Mouse (Mus musculus): ENCODE measurements at regions not wholly inside any gene's neighbourhood (a gene's known extent, or its start where the extent isn't known, plus 50 kb on each side); places are given as distances from the start of the nearest gene placed in this dataset.
A peak's percentile ranks its signal among the peaks of the same experiment; 100 is the strongest.

GRCm38 (mm10) chr13:38815002-38815707 lies 145.5 kb downstream of the Slc35b3 start:
- no peak overlapping the region for H3K4me3 ChIP-seq
- H3K36me3 ChIP-seq: no peaks in the 10 kb centered on the region
- no peaks in the 10 kb centered on the region for H3K9me3 ChIP-seq
- H3K4me2 ChIP-seq: no peak overlapping the region
- H3K9ac ChIP-seq: no peak overlapping the region
- ATAC-seq (ENCODE audit: low FRiP score): no peak
- peaks cover 11% of the 10 kb centered on the region; the same call in 1 of the 2 replicates for H3K4me1 ChIP-seq (replicated peaks)
- peak overlapping the region; percentile 56 for H3K27ac ChIP-seq
- WGBS: 52% methylated on average over 19 of the region's 19 CpGs
- no peaks in the 10 kb centered on the region for H3K27me3 ChIP-seq

DNA sequence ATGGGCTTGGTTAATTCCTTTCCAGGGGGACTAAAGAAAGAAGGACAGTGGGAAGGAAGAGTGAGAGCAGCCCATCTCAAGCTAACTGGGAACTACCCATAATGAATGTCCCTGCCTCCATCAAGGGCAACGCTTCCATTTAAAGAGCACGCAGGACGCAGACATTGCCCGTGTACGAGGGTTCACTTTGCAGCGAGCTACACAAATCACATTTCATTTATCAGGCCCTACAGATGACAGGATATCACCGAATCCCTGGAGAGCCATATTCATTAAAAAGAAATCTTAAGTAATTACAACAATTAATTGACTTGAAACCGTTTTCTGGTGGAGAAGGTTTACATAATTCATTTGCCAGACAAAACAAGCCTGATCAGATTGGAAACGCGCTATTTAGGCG lies 139.7 kb upstream of the Eef1e1 start:
- Histone ChIP-seq H3K27ac (peak overlapping the region; percentile 55), H3K9me3 (no peaks in the 10 kb centered on the region), H3K36me3 (no peaks in the 10 kb centered on the region), H3K27me3 (no peaks in the 10 kb centered on the region), H3K4me1 (replicated peaks) (peaks cover 12% of the 10 kb centered on the region; the same call in 1 of the 2 replicates), H3K4me3 (0 out of 2 replicates have a peak overlapping the region, but pooled peaks have one; percentile 1), H3K4me2 (peak overlapping the region; percentile 35), H3K9ac (no peak overlapping the region)
- WGBS: 52% methylated on average over 11 of the region's 11 CpGs
- peak; percentile 68; the same call in 1 of the 2 replicates for ATAC-seq (ENCODE audit: low FRiP score)

DNA sequence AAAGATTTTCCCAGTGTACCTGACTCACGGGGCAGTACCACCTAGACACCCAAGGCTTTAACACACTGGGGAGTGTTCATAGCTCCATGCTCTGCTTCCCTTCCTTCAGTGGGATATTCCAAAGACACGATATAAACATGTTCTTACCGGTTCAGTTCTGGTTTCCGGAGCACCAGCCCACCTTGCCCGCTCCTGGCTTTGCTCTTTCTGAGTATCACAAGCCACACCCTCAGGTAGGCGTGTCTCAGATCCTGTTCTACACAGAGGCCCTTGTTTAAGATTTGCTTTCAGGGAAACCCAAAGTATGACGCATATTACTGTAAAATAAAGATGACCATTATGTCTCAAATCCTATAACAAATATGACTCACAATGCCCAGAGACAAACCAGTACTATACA lies 134.6 kb upstream of the Eef1e1 start:
- no peak overlapping the region for H3K4me3 ChIP-seq
- no peak overlapping the region for H3K27ac ChIP-seq
- H3K36me3 ChIP-seq: no peaks in the 10 kb centered on the region
- H3K4me2 ChIP-seq: no peak overlapping the region
- no peak for ATAC-seq (ENCODE audit: low FRiP score)
- no peak overlapping the region for H3K9ac ChIP-seq
- H3K4me1 ChIP-seq (replicated peaks): 0 out of 2 replicates have a peak, but pooled peaks cover 4% of the 10 kb centered on the region
- no peaks in the 10 kb centered on the region for H3K9me3 ChIP-seq
- H3K27me3 ChIP-seq: no peaks in the 10 kb centered on the region
- WGBS: 46% methylated on average over 7 of the region's 7 CpGs

GRCm38 (mm10) chr13:38780630-38781010 lies 121.8 kb upstream of the Eef1e1 start:
- Histone ChIP-seq H3K36me3 (no peaks in the 10 kb centered on the region), H3K27ac (peak overlapping the region; percentile 72), H3K4me2 (no peak overlapping the region), H3K4me3 (no peak overlapping the region), H3K4me1 (replicated peaks) (peaks cover 36% of the 10 kb centered on the region), H3K9me3 (no peaks in the 10 kb centered on the region), H3K9ac (no peak overlapping the region), H3K27me3 (no peaks in the 10 kb centered on the region)
- 32% methylated on average over 6 of the region's 6 CpGs for WGBS
- no peak for ATAC-seq (ENCODE audit: low FRiP score)

DNA sequence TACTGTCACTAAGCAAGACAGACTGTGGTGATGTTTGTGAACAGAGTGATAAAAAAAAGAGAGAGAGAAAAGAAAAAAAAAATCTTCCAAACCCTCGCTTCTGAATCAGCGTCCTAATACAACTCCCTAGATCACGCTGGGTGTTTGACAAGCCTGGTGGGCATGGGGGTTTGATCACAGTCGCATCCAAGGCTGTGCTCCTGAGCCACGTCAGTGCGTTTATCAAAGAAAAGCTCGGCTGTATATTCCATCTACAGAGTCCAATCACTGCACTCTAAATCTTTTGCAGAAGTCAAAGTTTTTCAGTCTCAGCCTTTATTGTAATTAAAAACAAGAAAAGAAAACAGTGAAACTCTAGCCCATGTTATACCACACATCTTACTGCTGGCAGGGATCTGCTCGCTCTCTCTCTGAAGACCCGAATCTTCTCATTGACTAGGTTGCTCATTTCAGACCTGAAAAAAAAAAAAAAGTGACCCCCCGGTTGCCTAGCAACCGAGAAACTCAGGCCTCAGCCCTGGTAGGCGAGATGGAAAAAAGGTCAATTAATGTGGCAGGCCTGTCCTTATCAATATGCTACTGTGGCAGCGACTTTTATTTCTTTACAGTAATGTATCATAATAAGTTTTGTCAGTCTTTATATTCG lies 121.2 kb upstream of the Eef1e1 start:
- no peak overlapping the region for H3K4me3 ChIP-seq
- peak overlapping the region; percentile 72 for H3K27ac ChIP-seq
- H3K9me3 ChIP-seq: no peaks in the 10 kb centered on the region
- no peak overlapping the region for H3K4me2 ChIP-seq
- H3K9ac ChIP-seq: no peak overlapping the region
- no peaks in the 10 kb centered on the region for H3K36me3 ChIP-seq
- ATAC-seq (ENCODE audit: low FRiP score): no peak
- 28% methylated on average over 14 of the region's 14 CpGs for WGBS
- no peaks in the 10 kb centered on the region for H3K27me3 ChIP-seq
- H3K4me1 ChIP-seq (replicated peaks): peaks cover 36% of the 10 kb centered on the region

DNA sequence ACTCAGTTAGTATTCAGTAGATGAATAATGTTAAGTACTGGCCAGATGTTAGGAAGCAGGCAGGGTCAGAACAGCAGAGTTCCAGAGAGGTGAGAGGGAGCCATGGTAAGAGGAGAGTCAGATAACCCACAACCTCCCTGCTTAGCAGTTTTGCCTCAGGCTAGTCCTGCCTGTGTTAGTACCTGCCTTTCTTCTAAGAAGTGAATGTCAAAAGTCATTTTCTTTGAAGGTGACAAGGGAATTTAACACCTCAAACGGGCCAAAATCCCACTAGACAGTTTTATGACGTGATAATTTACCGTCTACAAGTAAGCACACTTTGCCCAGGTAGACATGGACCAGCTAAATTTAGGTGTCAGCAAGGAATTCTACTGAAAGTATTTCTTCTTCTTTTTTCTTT lies 117.7 kb upstream of the Eef1e1 start:
- Histone ChIP-seq H3K4me3 (no peak overlapping the region), H3K4me2 (no peak overlapping the region), H3K4me1 (replicated peaks) (peaks cover 30% of the 10 kb centered on the region), H3K9me3 (no peaks in the 10 kb centered on the region), H3K36me3 (no peaks in the 10 kb centered on the region), H3K27me3 (no peaks in the 10 kb centered on the region), H3K9ac (no peak overlapping the region), H3K27ac (no peak overlapping the region)
- WGBS: 88% methylated on average over 3 of the region's 3 CpGs
- no peak for ATAC-seq (ENCODE audit: low FRiP score)

DNA sequence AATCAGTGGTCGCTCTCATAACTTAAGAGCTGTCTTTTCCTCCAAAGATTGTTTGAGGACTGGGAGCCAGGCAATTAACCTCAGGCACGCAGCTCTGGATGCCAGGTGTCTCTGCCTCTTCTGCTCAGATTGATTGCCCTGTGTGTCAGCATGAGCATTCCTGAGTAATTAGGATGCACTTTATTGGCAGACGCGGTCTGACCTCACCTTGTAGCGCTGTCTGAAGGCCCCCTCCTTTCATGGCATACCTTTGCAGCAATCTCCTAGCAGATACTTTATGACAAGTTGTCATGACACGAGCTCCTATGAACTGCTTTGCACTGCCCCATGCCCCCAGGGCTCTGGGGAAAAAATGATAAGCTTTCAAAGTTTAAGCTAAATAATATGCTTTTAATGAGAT lies 114.1 kb upstream of the Eef1e1 start:
- no peak for ATAC-seq (ENCODE audit: low FRiP score)
- 72% methylated on average over 6 of the region's 6 CpGs for WGBS
- Histone ChIP-seq H3K36me3 (no peaks in the 10 kb centered on the region), H3K4me2 (no peak overlapping the region), H3K27ac (no peak overlapping the region), H3K9me3 (no peaks in the 10 kb centered on the region), H3K4me3 (no peak overlapping the region), H3K27me3 (no peaks in the 10 kb centered on the region), H3K9ac (no peak overlapping the region), H3K4me1 (replicated peaks) (no peaks in the 10 kb centered on the region)

- Histone ChIP-seq H3K9ac (no peak overlapping the region), H3K36me3 (no peaks in the 10 kb centered on the region), H3K27ac (no peak overlapping the region), H3K4me3 (no peak overlapping the region), H3K4me2 (no peak overlapping the region), H3K9me3 (no peaks in the 10 kb centered on the region), H3K27me3 (no peaks in the 10 kb centered on the region), H3K4me1 (replicated peaks) (no peaks in the 10 kb centered on the region)
- no peak for ATAC-seq (ENCODE audit: low FRiP score)
- 39% methylated on average over 4 of the region's 4 CpGs for WGBS
Observed at GRCm38 (mm10) chr13:38766133-38766532, 107.3 kb upstream of the Eef1e1 start.

DNA sequence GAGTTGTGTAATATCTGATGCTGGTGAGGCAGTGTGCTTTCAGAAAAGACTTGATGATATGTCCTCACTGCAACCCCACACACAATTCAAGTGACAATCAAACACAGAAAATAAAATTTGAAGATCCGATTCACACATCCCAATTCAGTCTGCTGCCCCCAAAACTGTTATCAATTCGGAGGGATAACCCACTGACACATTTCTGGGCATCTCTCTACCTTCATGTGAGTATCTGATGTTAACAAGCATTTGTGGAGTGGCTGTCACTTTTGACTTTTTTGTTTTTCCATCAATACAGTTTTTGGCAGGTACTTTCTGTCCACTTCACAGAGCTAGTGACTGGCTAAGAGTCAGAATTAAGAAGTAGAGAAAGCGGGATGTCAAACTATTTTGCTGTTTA lies 101.4 kb upstream of the Eef1e1 start:
- Histone ChIP-seq H3K4me1 (replicated peaks) (peaks cover 5% of the 10 kb centered on the region; the same call in 1 of the 2 replicates), H3K27me3 (no peaks in the 10 kb centered on the region), H3K36me3 (no peaks in the 10 kb centered on the region), H3K4me2 (no peak overlapping the region), H3K27ac (no peak overlapping the region), H3K9ac (no peak overlapping the region), H3K4me3 (no peak overlapping the region), H3K9me3 (no peaks in the 10 kb centered on the region)
- 92% methylated on average over 3 of the region's 3 CpGs for WGBS
- no peak for ATAC-seq (ENCODE audit: low FRiP score)

DNA sequence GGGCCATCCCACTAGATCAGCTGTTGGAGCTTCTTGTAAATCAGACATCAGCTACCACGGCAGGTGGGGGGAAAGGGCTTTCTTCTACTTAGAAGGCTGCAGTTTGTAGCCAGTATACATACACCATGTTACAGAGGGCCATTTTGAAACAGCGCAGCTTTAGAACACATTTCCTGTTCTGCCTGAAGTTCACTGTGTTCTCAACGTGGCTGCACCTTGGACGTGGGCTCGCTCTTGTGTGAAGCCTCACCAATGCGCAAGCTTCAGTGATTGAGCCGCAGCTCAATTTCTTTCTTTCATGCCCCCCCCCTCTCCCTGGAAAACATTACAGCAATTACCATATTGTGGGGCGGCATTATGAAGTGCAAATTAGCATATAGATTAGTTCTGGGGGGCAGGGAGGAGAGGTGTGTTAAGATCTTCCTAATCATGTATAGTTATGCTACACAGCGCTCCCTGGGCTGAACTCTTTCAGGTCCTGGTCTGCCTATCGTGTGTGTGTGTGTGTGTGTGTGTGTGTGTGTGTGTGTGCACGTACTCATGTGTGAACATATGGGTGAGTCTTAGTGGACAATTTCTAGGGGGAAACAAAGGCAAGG lies 97.9 kb upstream of the Eef1e1 start:
- H3K36me3 ChIP-seq: no peaks in the 10 kb centered on the region
- ATAC-seq (ENCODE audit: low FRiP score): peak; percentile 81
- no peaks in the 10 kb centered on the region for H3K27me3 ChIP-seq
- no peak overlapping the region for H3K4me3 ChIP-seq
- 62% methylated on average over 11 of the region's 11 CpGs for WGBS
- no peaks in the 10 kb centered on the region for H3K9me3 ChIP-seq
- no peak overlapping the region for H3K4me2 ChIP-seq
- H3K4me1 ChIP-seq (replicated peaks): peaks cover 5% of the 10 kb centered on the region; the same call in 1 of the 2 replicates
- H3K9ac ChIP-seq: no peak overlapping the region
- peak overlapping the region; percentile 71 for H3K27ac ChIP-seq

DNA sequence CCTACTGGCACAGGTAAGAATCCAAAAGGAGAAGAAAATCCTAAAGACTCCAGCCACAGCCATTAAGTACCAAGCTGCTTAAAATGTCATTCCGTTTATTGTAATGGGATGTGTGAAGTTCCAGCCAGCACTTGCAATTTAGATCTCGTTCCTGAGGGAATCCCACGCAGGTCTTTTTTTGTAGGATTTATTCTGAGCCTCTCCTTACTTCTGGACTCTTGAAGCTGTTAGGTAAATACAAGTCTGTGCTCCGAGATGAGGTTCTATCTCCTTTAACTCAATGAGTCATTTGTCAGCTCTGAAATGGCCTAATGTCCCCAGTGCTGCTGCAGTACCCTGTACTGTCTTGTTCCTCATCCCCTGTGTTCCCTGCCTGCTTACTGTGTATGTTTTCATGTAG lies 94.9 kb upstream of the Eef1e1 start:
- ATAC-seq (ENCODE audit: low FRiP score): no peak
- H3K36me3 ChIP-seq: no peaks in the 10 kb centered on the region
- H3K4me2 ChIP-seq: no peak overlapping the region
- no peak overlapping the region for H3K27ac ChIP-seq
- no peaks in the 10 kb centered on the region for H3K9me3 ChIP-seq
- WGBS: 78% methylated on average over 4 of the region's 4 CpGs
- H3K4me3 ChIP-seq: no peak overlapping the region
- no peaks in the 10 kb centered on the region for H3K27me3 ChIP-seq
- H3K4me1 ChIP-seq (replicated peaks): peaks cover 13% of the 10 kb centered on the region; the same call in 1 of the 2 replicates
- no peak overlapping the region for H3K9ac ChIP-seq

- no peaks in the 10 kb centered on the region for H3K27me3 ChIP-seq
- no peaks in the 10 kb centered on the region for H3K36me3 ChIP-seq
- peaks cover 13% of the 10 kb centered on the region; the same call in 1 of the 2 replicates for H3K4me1 ChIP-seq (replicated peaks)
- H3K9me3 ChIP-seq: no peaks in the 10 kb centered on the region
- no peak for ATAC-seq (ENCODE audit: low FRiP score)
- no peak overlapping the region for H3K27ac ChIP-seq
- no peak overlapping the region for H3K4me3 ChIP-seq
- H3K9ac ChIP-seq: no peak overlapping the region
- WGBS: 79% methylated on average over 1 of the region's 1 CpGs
- H3K4me2 ChIP-seq: no peak overlapping the region
Observed at GRCm38 (mm10) chr13:38751876-38752275, 93.0 kb upstream of the Eef1e1 start.

Measured in hindbrain, embryonic 13.5 days (tissue).